Mouse (Mus musculus) E14TG2a.4 (cell line): ENCODE results near the gene A030014E15Rik.

Source experiments
- CTCF ChIP-seq: conservative IDR thresholded peaks from 2 replicates; pipeline ENCODE4 v1.5.1; 2014; ENCODE audit warnings: low read length
- NANOG ChIP-seq: IDR thresholded peaks from 2 replicates; pipeline ENCODE4 v1.6.1; 2014; ENCODE audit warnings: borderline replicate concordance, low read length, mixed read lengths
- POU5F1 ChIP-seq: IDR thresholded peaks from 2 replicates; pipeline ENCODE4 v1.6.1; 2014; ENCODE audit warnings: low read length, borderline replicate concordance

DNA sequence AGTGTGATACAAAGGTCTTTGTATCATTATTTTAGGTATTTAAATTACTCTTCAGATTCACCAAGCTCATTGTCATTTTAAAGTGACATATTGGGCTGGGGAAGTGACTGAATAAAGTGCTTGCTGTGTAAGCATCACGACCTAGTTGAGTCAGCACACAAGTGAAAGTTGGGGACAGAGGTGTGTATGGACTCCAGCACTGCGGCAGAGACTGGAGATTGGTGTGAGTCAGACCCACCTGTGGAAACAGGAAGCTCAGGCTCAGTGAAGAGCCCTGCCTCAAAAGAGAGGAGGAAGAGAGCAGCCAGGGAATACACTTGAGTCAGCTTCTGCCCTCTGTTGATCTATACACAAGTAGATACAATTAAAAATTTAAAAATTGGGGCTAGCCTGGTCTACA is 45.5 kb upstream of the A030014E15Rik start:
- TF ChIP-seq CTCF (no peak), NANOG (no peak), POU5F1 (no peak)
